Mouse (Mus musculus): ENCODE data around the gene Kcnmb2. TPM values are rescaled to one million over a fixed set of nuclear protein-coding genes. Genes with fewer than 3 reads are reported as not detected.

Gene Kcnmb2
- polyA plus RNA-seq, 1 experiment = not detected

DNA sequence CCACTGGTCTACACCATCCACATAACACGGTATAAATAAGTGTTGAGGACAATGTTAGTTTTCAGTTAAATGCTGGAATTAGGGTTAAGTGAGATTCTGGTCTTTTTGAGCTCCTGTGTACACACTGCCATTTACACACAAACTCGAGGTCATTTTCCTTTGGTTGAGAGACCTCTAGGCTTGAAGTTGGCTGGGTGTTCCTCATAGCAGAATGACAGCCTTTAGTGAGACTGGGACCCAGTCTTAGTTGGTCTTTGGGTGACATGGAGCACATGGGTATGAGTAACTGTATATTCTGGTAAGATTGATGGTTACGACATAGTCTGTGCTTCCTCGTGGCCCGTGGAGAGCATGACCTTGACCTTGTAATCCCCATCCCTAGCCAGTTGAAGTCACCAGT, 1.8 kb downstream of the Kcnmb2 start:
- H3K4me1 ChIP-seq (ENCODE audit: control insufficient read depth, insufficient read depth, insufficient read length) = no peaks in the 10 kb centered on the region
- no peaks in the 10 kb centered on the region for H3K36me3 ChIP-seq (ENCODE audit: control insufficient read depth, insufficient read depth, low read length)
- WGBS = 56% methylated on average over 5 of the region's 5 CpGs
- TF ChIP-seq CTCF (IDR thresholded peaks at IDR 0.05; ENCODE audit: extremely low read depth, insufficient read depth, insufficient read length, insufficient replicate concordance) (no peak), POLR2A (IDR thresholded peaks at IDR 0.05; ENCODE audit: low read depth, low read length) (no peak)
- H3K27ac ChIP-seq (ENCODE audit: insufficient read depth, low read length) = no peak overlapping the region
- no peaks in the 10 kb centered on the region for H3K27me3 ChIP-seq (ENCODE audit: control insufficient read depth, insufficient read depth, low read length)
- no peak for DNase-seq (ENCODE audit: low read depth in 1 of 2, low spot score in 2 of 2)
- H3K4me3 ChIP-seq (ENCODE audit: extremely low read depth, insufficient read depth, insufficient read length) = no peak overlapping the region

DNA sequence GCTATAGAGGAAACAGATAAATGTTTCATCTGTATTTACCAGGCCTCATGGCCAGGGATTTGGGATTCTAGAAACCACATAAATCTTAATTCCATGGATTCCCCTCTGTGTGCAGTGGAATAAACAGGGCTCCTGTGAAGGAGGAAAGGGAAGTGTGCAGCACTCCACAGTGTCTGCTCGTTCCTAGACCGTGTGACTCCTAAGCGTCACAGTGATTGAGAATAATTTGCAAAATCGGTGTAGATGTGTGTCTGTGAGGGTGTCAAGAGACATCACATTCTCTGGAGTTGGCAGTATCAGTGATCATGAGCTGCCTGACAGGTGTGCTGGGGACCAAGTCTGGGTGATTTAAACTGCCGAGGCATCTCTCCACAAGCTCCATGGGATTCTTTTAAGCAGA, 8.9 kb downstream of the Kcnmb2 start:
- DNase-seq (ENCODE audit: low read depth in 1 of 2, low spot score in 2 of 2) = no peak
- Histone ChIP-seq H3K27me3 (ENCODE audit: control insufficient read depth, insufficient read depth, low read length) (no peaks in the 10 kb centered on the region), H3K36me3 (ENCODE audit: control insufficient read depth, insufficient read depth, low read length) (no peaks in the 10 kb centered on the region), H3K27ac (ENCODE audit: insufficient read depth, low read length) (no peak overlapping the region), H3K4me3 (ENCODE audit: extremely low read depth, insufficient read depth, insufficient read length) (no peak overlapping the region), H3K4me1 (ENCODE audit: control insufficient read depth, insufficient read depth, insufficient read length) (no peaks in the 10 kb centered on the region)
- WGBS = 58% methylated on average over 5 of the region's 5 CpGs
- TF ChIP-seq CTCF (IDR thresholded peaks at IDR 0.05; ENCODE audit: extremely low read depth, insufficient read depth, insufficient read length, insufficient replicate concordance) (no peak), POLR2A (IDR thresholded peaks at IDR 0.05; ENCODE audit: low read depth, low read length) (no peak)

DNA sequence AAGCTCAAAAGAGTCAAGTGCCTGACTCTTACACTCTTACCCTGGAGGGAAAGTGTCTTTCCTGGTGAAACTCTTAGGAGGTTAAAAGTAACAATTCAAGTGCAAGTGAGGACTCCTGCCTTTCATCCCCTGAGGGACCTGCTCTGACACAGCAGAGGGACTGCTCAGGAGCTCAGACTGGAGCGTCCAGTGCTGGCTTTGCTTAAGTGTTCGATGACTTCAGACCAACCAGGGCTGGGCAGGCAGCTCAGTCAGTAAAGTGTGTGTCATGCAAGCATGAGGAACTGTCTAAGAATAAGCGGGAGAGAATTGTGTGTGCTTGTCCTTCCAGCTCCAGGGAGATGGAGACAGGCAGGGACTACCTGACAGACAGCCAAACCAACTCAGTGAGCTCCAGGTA, 9.4 kb downstream of the Kcnmb2 start:
- Histone ChIP-seq H3K27ac (ENCODE audit: insufficient read depth, low read length) (no peak overlapping the region), H3K36me3 (ENCODE audit: control insufficient read depth, insufficient read depth, low read length) (no peaks in the 10 kb centered on the region), H3K27me3 (ENCODE audit: control insufficient read depth, insufficient read depth, low read length) (no peaks in the 10 kb centered on the region), H3K4me1 (ENCODE audit: control insufficient read depth, insufficient read depth, insufficient read length) (no peaks in the 10 kb centered on the region), H3K4me3 (ENCODE audit: extremely low read depth, insufficient read depth, insufficient read length) (no peak overlapping the region)
- TF ChIP-seq CTCF (IDR thresholded peaks at IDR 0.05; ENCODE audit: extremely low read depth, insufficient read depth, insufficient read length, insufficient replicate concordance) (no peak), POLR2A (IDR thresholded peaks at IDR 0.05; ENCODE audit: low read depth, low read length) (no peak)
- DNase-seq (ENCODE audit: low read depth in 1 of 2, low spot score in 2 of 2) = no peak
- WGBS = 65% methylated on average over 3 of the region's 3 CpGs

DNA sequence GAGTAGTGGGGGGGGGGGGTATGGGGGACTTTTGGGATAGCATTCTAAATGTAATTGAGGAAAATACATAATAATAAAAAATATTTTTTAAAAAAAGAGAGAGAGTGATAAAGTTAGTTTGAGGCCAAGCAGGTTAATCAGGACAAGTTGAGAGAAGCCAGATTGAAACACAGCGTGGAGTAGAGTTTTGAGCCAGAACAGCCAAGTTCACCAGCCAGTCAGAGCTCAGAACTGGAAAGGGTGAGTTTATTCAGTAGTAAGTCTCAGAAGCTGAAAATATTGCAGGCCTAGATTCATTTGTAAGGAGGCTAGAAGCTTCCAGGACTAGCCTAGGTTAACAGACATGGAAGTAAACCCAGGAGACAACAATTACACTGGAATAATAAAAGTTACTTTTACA, 26.2 kb downstream of the Kcnmb2 start:
- no peak overlapping the region for H3K4me3 ChIP-seq (ENCODE audit: extremely low read depth, insufficient read depth, insufficient read length)
- no peak for TF ChIP-seq POLR2A (IDR thresholded peaks at IDR 0.05; ENCODE audit: low read depth, low read length)
- TF ChIP-seq CTCF (IDR thresholded peaks at IDR 0.05; ENCODE audit: extremely low read depth, insufficient read depth, insufficient read length, insufficient replicate concordance) = no peak
- H3K27me3 ChIP-seq (ENCODE audit: control insufficient read depth, insufficient read depth, low read length) = no peaks in the 10 kb centered on the region
- no peak overlapping the region for H3K27ac ChIP-seq (ENCODE audit: insufficient read depth, low read length)
- DNase-seq (ENCODE audit: low read depth in 1 of 2, low spot score in 2 of 2) = no peak
- H3K4me1 ChIP-seq (ENCODE audit: control insufficient read depth, insufficient read depth, insufficient read length) = no peaks in the 10 kb centered on the region
- WGBS = 91% methylated on average over 1 of the region's 1 CpGs
- no peaks in the 10 kb centered on the region for H3K36me3 ChIP-seq (ENCODE audit: control insufficient read depth, insufficient read depth, low read length)

DNA sequence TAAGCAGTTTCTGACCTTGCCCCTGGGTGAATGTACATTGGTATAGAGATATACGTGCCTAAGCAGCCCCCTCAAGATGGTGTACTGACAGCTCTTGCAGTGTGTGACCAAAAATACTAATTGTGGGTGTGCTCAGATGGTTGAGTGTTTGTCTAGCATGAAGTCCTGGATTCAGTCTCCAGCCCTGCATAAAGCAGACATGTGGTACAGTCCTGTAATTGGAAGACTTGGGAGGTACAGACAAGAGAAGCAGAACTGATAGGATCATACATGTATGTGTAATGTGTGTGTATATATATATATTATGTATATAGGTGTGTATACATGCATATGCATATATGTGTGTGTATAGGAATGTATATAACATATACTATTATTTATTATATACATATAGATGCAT, 32.4 kb downstream of the Kcnmb2 start:
- Histone ChIP-seq H3K36me3 (ENCODE audit: control insufficient read depth, insufficient read depth, low read length) (no peaks in the 10 kb centered on the region), H3K27ac (ENCODE audit: insufficient read depth, low read length) (no peak overlapping the region), H3K27me3 (ENCODE audit: control insufficient read depth, insufficient read depth, low read length) (no peaks in the 10 kb centered on the region), H3K4me1 (ENCODE audit: control insufficient read depth, insufficient read depth, insufficient read length) (no peaks in the 10 kb centered on the region), H3K4me3 (ENCODE audit: extremely low read depth, insufficient read depth, insufficient read length) (no peak overlapping the region)
- no peak for DNase-seq (ENCODE audit: low read depth in 1 of 2, low spot score in 2 of 2)
- TF ChIP-seq POLR2A (IDR thresholded peaks at IDR 0.05; ENCODE audit: low read depth, low read length) = no peak
- no peak for TF ChIP-seq CTCF (IDR thresholded peaks at IDR 0.05; ENCODE audit: extremely low read depth, insufficient read depth, insufficient read length, insufficient replicate concordance)
- WGBS = 93% methylated on average over 1 of the region's 1 CpGs

DNA sequence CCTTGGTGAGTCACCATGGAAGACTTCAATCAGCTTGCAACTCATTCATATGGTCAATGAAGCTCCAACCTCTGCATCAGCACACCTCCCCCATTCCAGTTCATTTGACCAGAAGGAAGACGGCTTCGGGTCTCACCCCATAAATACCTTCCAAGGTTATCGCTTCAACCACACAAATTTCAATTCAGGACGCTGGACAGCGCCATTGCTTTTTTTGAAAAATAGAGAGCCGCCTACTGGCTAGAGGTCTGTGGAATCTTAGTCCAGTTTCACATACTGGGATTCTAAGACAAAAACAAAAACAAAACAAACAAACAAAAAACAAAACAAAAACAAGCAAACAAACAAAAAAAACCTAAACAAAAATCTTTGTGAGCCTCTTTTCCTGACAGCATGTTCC, 39.2 kb downstream of the Kcnmb2 start:
- no peak for TF ChIP-seq CTCF (IDR thresholded peaks at IDR 0.05; ENCODE audit: extremely low read depth, insufficient read depth, insufficient read length, insufficient replicate concordance)
- no peak for TF ChIP-seq POLR2A (IDR thresholded peaks at IDR 0.05; ENCODE audit: low read depth, low read length)
- Histone ChIP-seq H3K4me3 (ENCODE audit: extremely low read depth, insufficient read depth, insufficient read length) (no peak overlapping the region), H3K27ac (ENCODE audit: insufficient read depth, low read length) (no peak overlapping the region), H3K4me1 (ENCODE audit: control insufficient read depth, insufficient read depth, insufficient read length) (no peaks in the 10 kb centered on the region), H3K27me3 (ENCODE audit: control insufficient read depth, insufficient read depth, low read length) (no peaks in the 10 kb centered on the region), H3K36me3 (ENCODE audit: control insufficient read depth, insufficient read depth, low read length) (no peaks in the 10 kb centered on the region)
- 31% methylated on average over 6 of the region's 6 CpGs for WGBS
- no peak for DNase-seq (ENCODE audit: low read depth in 1 of 2, low spot score in 2 of 2)

DNA sequence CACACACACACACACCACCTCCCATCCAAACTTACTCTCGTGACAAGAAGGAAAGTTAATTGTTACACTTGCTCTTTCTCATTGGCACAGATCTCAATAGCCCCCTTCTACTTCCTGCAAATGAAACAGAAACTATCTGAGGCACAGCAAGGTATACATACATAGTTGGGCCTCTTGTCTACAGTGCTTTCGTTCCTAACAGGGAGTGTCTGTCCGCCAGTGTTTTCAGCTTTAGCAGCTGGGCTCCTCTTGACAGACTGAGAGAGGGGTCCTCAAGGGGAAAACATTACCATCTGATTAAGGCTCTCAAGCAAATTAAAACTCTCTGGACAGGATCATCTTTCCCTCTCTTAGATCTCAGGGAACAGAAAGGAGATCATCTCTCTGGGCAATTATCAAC, 51.9 kb downstream of the Kcnmb2 start:
- WGBS = 77% methylated on average over 3 of the region's 3 CpGs
- H3K36me3 ChIP-seq (ENCODE audit: control insufficient read depth, insufficient read depth, low read length) = no peaks in the 10 kb centered on the region
- H3K4me3 ChIP-seq (ENCODE audit: extremely low read depth, insufficient read depth, insufficient read length) = no peak overlapping the region
- H3K4me1 ChIP-seq (ENCODE audit: control insufficient read depth, insufficient read depth, insufficient read length) = no peaks in the 10 kb centered on the region
- no peaks in the 10 kb centered on the region for H3K27me3 ChIP-seq (ENCODE audit: control insufficient read depth, insufficient read depth, low read length)
- no peak for DNase-seq (ENCODE audit: low read depth in 1 of 2, low spot score in 2 of 2)
- no peak for TF ChIP-seq CTCF (IDR thresholded peaks at IDR 0.05; ENCODE audit: extremely low read depth, insufficient read depth, insufficient read length, insufficient replicate concordance)
- no peak for TF ChIP-seq POLR2A (IDR thresholded peaks at IDR 0.05; ENCODE audit: low read depth, low read length)
- no peak overlapping the region for H3K27ac ChIP-seq (ENCODE audit: insufficient read depth, low read length)

Measured in spleen, adult 2 months (tissue).